Mouse (Mus musculus) adipocyte (in vitro differentiated cells): ENCODE measurements around the gene Spef1.
A peak's percentile ranks its signal among the peaks of the same experiment; 100 is the strongest.
"Not testable (repeated sequence)": the region's sequence is repeated elsewhere in the genome, so short reads cannot be mapped to it uniquely, and the experiment has no call there.

ENCODE experiments used
- DNase-seq: peaks from one replicate; pipeline ENCODE4 v3.0.0-alpha.2; 2016; ENCODE audit warnings: low spot score

Gene Spef1

DNA sequence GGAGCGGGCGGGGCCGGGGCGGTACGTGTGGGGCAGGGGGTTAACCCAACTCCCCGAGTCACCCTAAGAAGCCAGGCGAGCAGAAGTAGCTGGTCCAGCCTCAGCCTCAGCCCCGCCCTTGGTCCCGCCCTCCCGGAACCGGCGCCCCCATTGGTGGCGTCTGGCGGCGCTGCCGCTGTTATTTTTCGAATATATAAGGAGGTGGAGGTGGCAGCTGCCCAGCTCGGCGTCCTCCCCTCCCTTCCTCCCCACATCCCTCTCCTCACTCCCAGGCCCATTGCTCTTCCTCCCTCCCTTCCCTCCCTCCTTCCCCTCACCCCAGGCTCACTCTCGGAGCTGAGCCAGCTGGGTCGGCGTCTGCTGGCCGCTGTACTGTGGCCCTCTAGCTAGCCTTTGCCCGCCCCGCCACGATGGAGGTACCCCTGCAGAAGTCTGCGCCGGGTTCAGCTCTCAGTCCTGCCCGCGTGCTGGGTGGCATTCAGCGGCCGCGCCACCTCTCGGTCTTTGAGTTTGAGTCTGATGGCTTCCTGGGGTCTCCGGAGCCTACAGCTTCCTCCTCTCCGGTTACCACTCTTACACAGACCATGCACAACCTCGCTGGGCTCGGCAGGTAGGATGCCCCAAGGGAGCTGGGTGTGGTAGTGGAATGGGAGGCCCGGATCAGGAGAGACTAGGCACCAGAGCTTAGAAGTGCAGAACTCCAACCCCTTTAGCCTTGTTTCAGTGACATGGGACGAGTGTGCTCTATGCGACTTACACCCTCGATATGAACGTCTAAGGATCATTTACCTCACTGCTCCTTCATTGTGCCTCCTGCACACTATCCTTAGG is at the start of gene Spef1, which contains the start of gene Cdc25b:
Gene Spef1, minus strand, starts transcription at position 512 of the 831 bp plus-strand sequence.
Gene Cdc25b, plus strand, starts transcription at position 179 of the 831 bp plus-strand sequence.
- DNase-seq = peak; percentile 80

DNA sequence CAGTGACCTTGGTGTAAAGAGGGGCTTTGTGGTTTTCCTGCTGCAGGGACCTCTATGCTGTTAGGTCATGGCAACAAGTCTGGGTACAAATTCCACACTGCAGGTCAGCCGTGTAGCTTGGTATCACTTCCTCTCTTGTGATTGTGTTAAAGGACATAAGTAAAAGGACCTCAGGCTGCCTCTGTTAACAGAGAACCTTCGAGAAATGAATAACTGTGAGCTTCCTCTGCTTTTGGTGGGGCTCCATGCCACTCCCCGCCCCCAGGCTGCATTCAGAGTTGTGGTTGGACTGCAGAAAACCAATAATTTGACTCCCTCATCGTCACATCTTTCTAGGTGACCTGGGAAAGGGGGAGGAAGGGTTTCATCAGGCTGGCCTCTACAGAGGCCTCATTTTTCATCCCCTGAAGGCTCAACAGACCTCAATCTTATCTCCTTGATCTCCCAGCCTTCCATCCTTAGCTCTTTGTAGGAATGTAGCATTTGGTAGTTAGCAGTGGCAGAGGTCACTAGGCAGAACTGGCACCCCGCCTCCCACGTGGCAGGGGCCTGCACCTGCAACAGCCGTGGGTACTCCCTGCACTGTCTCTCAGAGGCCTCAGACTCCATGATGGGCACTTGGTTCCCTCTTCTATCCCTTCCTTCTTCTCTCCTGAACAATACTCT is 48.0 kb upstream of the Spef1 start:
- peak; percentile 35 for DNase-seq

DNA sequence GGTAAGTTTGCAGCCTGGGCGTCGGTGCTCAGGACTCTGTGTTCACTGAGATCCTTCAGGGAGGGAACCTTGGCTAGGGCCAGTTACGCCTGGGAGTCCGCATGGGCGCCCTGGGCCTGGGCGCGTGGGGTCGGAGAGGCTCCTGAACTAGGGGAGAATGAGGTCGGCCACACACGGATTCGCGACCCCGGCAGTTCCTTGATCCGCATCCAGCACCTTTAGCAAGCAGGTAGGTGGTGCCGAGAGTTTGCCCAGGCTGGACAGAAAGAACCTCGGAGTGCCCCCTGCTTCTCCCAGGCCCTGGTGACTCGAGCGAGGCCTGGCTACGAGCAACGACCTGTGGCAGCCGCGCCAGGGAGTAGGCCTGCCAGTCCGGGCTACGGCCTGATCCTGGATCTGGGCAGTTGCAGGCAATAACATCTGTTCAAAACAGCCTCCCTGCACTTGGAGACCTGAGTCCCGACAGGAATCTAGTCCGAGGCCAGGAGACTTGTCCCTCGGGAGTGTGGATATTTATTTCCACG is 47.1 kb upstream of the Spef1 start:
- peak; percentile 47 for DNase-seq

DNA sequence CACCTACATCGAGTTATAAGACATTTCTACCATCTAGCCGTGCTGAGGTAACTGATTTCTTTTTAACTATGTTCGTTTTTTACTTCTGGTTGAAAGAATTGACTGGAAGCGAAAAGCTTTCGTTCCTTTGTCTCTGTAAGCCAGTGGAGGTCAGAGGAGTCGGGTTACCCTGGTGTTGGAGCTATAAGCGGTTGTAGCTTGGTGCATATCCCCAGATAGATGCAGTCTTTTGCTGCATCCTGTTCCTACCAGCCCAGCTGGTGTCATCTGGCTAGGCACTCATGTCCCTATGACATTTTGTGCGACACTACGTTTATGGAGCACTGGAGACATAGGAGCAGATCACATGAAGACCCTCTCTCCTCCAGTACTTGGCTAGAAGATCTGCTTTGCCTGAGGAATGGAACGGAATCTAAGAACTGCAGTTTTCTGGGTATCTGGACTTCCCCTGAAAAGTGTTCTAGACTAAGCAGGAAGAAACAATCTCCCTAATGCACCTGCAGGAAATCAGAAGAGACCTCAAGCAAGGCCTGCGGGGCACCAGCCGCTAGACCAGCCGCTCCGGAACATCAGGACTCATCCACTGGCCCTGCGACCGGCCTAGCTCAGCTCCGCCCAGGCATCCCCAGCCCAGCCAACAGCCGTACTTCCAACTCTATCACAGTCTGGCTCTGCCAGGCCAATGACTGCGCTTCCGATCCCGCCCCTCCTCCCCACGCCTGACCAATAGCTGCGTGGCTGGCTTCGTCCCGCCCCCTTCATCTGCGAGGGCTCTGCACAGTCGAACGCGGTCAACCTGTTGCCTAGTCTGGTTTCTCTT is 46.4 kb upstream of the Spef1 start, which contains the start of gene Mavs:
Gene Mavs, plus strand, starts transcription at position 757 of the 820 bp plus-strand sequence.
- peak; percentile 98 for DNase-seq

DNA sequence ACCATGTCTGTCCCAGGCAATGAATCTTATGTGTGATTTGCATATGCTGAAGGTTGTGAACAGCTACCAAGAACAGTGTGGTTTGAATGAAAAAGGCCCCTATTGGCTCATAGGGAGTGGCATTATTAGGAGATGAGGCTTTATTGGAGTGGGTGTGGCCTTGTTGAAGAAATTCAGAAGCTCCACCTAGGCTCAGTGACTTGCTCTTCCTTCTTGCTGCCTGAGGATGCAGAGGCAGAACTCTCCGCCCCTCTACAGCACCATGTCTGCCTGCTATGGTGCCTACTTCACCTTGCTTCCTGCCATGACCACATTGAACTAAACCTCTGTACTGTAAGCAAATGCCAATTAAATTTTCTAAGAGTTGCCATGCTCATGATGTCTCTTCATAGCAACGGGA is 45.5 kb upstream of the Spef1 start:
- no peak for DNase-seq

DNA sequence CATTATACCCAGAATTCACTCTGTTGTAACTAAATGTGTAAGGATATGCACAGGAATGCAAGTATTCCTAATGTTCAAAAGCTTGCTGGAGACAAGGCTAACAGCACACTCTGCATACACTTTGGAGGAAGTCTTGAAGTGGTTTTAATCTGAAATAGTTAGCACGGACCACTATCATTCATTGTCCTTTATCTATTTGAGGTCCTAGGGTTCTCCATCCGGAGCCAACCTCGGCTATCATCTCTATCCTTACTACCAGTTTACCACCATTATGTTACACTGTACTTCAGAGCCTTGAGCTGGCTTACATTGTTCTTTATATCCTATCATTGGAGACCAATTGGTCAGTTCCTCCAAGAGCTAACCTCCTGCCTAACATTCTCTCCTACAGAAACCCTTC is 40.2 kb upstream of the Spef1 start:
- DNase-seq = no peak

DNA sequence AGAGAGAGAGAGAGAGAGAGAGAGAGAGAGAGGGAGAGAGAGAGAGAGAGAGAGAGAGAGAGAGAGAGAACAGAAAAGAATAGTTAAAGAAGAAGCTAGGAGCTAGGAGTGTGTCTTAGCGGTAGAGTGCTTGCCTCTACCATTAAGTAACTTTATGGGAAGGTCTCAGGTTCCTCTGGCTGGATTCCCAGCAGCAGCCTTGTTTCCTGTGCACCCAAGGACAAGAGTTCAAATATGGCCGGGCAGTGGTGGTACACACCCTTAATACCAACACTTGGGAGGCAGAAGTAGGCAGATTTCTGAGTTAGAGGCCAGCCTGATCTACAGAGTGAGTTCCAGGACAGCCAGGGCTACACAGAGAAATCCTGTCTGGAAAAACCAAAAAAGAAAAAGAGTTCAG is 39.6 kb upstream of the Spef1 start:
- not testable (repeated sequence) for DNase-seq

DNA sequence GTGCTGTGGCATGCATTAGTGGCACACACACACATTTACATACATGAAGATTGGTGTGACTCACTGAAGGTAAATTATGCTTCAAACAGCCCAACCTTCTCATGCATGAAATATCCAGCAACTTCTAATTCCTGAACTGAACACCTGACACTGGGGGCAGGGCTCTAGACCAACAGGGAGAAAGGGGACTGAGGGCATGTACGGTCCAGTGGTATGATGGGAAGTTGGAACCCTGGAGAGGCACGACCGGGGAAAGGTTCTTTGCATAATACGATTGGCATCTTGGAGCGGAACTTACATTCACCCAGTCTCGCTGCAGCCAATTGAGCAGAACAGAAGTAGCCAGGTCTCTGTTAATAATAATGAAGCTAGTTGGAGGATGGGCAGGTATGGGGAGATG is 38.1 kb upstream of the Spef1 start:
- DNase-seq = no peak

DNA sequence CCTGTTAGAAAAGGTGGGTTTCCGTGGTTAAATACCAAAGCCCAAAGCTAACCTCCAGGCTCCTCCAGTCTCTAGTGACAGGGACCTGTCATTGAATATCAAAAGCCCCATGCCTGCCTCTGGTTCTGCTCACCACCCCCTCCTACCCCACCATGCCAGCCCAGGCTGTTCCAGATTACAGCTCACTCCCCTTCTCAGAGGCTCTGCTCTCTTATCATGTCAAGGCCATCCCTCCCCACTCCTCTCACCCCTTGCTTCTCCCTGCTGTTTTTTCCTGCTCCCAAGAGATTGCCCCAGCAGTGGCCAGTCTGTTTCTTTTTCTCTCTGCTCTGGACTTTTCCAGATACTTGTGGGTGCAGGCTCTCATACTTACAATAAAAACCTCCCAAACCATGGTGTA is 36.5 kb upstream of the Spef1 start:
- no peak for DNase-seq

DNA sequence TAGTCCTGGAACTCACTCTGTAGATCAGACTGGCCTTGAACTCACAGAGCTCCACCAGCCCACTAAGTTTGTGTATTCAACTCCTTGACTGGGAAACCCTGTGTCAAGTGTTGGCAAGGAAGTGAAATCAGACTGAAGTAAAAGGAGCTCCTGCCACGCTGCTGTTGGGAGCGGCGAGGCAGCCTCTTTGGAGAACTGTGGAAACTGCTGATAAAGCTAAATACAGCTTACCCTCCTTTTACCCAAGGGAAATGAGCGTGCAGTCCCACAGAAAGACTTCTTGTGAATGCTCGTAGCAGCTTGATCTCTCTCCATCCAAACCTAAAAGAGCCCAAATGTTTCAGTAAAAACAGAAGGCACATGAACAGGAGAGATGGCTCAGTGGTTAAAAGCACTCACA is 35.5 kb upstream of the Spef1 start:
- DNase-seq = no peak

DNA sequence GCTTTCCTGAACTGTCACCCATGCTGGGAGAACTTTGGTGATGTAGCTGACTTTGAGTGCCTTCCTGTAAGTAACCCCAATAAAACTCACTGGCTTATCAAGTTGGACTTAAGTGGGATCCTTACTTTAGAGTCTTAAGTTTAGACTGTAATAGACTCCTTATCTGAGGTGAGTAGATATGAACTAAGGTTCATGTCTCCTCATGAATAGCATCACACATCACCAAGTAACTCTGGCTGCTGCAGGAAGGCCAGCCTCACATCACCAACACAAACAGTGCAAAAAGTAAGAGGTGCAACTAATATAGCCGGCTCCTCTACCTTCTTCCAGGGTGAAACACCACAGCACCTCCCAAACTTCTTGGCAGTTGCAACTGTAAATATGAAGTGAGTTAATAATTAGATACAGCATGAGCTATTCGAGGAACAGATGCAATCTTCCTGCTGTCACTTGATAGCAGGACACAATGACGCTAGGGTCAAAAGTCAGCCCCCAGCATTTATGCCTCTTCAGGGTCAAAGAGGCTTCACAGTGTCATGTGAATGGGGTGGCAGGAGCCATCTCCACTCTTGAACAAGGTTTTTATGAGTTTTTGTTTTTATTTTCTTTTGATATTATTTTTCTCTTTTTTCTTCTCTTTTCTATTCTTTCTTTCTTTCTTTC is 34.9 kb upstream of the Spef1 start:
- DNase-seq = no peak

DNA sequence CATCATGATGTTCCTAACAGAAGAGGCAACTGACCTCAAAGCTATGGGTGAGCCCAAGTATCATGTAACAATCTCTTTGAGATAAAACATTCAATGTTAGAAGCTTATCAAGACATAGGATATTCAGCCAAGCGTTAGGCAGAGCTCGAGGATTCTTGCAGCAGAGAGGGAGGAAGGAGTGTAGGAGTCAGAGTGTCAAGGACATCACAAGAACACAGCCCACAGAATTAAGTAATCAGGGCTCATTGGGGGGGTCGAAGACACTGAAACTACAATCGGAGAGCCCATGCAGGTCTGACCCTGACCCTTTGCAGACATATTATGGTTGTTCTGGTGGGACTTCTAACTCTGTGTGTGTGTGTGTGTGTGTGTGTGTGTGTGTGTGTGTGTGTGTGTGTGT is 32.9 kb upstream of the Spef1 start:
- no peak for DNase-seq

DNA sequence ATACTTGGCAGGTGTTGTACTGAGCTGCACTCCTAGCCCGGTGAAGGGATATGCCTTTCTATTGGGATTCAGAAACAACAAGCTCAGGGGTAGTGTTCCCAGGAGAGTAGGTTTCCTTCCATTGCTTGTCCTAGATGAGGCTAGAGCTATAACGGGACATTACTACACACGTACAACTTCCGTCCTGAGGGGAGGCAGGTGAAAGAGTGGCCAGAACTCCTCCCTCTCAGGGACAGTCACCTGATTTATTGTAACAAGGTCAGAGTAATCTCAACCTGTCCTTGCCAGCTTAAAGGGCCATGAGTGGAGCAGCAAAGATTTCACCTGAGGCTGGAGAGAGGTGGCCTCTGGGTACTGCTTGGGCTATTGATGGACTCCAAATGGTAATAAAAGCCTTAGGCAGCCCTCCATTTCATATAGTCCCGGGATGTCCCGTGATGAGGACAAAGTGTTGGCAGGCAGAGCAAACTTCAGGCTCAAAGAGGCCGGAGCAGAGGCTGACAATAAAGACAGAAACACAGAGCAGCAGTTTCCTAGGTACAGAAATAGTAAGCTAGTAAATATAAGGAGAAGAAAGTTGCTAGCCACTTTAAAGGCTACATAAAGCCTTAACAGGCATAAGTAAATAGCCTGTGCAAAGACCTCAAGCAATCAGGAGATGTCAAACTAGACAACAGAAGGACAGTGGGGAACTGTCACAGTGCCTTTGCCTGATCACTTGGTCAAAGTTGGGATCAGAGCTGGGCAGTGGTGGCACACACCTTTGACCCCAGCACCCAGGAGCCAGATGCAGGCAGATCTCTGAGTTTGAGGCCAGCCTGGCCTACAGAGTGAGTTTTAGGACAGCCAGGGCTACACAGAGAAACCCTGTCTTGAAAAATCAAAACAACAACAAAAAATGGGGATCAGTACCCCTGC is 29.1 kb upstream of the Spef1 start:
- DNase-seq = no peak

DNA sequence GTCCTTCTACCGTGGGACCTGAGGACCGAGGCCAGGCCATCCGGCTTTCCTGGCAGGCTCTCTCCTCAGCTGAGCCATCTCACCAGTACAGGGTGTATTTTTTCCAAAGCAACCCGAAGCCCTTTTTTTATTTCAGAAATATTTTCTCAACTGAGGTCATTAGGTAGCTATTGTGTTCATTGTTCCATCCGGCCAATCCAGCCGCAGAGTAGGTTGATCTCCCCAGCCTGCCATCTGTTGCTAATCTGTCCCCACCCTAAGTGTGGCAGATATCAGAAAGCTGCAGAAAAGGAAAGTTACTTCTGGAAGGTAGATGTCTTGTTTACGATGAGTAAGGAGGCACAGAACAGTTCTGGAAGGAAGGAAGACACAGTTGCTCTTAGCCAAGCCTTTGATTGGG is 26.7 kb upstream of the Spef1 start:
- DNase-seq = no peak

DNA sequence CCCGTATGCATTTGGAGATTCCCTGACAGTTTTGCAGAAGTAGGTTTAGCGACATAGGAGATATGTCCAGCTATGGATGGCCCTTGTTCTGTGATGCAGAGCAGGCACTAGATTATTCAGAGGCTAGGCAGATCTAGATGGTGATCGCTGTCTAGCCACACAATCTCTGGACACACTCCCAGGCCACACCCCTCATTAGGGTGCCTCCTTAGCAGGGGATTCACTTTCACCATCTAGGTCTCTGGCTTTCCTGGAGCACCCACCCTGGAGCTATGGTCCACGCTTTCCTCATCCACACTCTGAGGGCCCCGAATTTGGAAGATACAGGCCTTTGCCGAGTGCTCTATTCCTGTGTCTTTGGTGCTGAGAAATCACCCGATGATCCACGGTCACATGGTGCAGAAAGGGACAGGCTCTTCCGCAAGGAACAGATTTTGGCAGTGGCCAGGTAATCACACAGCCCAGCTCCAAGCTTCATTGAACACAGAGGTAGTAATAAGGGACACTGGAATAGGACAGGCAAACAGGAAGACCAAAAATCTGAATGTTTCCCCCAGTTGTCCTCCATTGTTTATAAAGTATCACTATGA is 24.0 kb upstream of the Spef1 start:
- no peak for DNase-seq

DNA sequence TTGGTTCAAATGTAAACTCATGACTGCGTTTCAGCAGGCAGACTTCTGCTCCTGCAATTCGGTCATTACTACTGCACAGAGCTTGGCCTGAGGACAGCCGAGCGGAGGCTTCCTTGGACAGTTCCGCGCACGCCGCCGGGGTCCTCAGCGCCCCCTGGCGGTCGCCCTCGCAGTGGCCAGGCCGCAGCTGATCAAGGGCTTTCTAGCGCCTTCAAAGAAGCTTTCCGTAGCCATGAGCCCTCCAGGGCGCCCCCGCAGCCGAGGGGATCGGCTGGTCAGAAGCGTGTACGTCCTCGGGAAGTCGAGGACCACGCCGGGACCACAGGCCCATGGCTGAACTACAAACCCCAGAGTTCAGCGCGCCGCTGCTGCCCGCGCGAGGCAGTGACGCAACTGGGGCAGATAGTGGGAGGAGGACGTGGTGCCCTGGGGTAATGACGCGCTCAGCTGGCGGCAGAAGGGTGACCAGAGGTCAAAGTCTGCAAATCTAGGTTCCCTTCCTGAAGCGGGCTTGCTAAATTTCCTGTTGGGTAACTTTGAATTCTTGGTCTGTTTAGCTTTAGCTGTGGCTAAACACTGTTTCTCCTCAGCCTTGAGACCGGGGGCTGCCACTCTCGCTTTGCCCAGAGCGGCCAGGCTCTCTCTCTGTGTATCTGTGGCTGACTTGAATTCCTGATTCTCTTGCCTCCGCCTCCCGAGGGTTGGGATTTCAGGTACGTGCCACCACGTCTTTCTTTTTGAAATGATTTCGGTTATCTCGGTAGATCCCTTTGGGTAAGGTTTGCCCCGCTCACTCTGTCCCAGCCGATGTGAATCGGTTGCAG is 23.1 kb upstream of the Spef1 start:
- DNase-seq = peak; percentile 99

DNA sequence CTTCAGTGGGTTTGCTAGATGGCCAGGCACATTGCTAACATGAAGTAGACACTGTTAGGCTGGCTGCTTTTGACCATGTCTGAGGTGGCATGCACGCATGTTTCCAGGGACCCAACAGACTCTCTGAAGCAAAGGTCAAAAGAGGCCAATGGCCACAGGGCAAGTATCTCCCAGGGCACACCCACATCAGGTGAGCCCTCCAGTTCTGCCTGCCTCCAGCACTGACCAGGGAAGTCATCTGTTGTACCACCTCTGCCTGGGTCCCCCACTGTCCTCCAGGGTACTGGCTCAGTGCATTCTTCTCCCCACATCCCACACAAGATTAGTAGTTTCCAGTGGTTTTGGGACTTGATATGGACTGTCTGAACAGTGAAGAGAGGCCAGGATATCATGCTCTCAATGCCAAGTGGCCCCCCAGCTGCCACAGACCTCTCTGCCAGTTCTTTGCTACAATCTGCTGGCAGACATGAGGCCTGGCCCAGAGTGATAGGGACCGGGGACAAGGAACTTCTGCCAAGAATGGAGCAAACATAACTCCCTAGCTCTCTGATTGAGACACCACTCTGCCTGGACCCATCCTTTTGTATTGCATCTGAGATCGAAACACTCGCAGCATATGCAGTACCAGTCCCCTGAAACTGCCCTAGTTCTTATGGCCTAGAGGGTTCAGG is 22.2 kb upstream of the Spef1 start:
- DNase-seq = peak; percentile 66

DNA sequence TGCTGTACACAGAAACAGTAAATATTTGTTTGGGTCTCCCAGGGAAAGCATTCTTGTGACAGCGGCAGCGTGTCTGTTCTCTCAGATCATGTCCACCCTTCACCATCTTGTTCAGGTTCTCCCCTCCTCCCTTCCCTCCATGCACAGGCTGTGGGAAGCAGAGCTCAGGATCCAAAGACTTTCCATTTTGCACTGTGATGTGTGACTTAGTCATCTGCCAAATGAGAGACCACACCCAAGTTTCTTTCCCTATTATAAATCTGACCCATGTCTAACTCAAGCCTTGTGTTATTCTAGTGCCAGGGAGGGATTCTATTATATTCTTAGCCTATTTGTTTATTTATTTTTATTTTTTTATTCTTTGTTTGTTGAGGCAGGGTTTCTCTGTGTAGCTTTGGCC is 21.3 kb upstream of the Spef1 start:
- no peak for DNase-seq

DNA sequence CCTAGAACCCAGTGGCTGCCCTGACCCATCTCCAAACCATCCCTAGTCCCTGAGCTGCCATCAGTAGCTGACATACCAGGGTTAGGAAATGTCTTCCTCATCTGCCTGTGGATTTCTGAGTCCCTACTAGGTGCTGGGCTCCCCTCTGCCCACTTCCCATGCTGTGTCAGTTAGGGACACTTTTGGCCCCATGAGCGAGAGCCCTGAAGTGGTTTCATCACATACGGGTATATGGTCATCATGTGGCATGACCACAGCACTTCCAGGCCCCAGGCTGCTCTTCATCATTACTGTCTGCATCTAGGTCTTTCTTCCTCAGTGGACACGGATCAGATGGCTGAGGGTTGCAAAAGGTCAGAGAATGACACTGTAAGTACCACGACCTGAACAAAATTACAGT is 19.7 kb upstream of the Spef1 start, which contains the start of gene Ap5s1:
Gene Ap5s1, plus strand, starts transcription at position 301 of the 400 bp plus-strand sequence.
- no peak for DNase-seq
